Mouse (Mus musculus) heart, postnatal 4 days (tissue): ENCODE data around the gene Pef1. TPM values are rescaled to one million over a fixed set of nuclear protein-coding genes. Genes with fewer than 3 reads are reported as not detected.
A peak's percentile ranks its signal among the peaks of the same experiment; 100 is the strongest.

Experiments used
- DNase-seq: peaks from one replicate; pipeline ENCODE4 v3.0.0; 2021
- total RNA-seq, 2 experiments: library from RNA; stranded (reverse); gene quantifications; 2 replicates each; pipeline ENCODE4 v1.2.3; 2021

Gene Pef1
- 10 to 100 TPM; 40.5 to 42.1 TPM for total RNA-seq

- DNase-seq: no peak
These were observed at the start of gene Pef1 for GRCm38 (mm10) chr4:130102111-130102651. Gene Pef1, plus strand, starts transcription at chr4:130102558.

GRCm38 (mm10) chr4:130053111-130053510 lies 49.2 kb upstream of the Pef1 start:
- DNase-seq: no peak

- DNase-seq: no peak
These were observed 47.6 kb upstream of the Pef1 start for GRCm38 (mm10) chr4:130054727-130055126.

GRCm38 (mm10) chr4:130055160-130056010 lies 47.0 kb upstream of the Pef1 start:
- DNase-seq: no peak

GRCm38 (mm10) chr4:130056011-130056322 lies 46.4 kb upstream of the Pef1 start:
- DNase-seq: no peak

GRCm38 (mm10) chr4:130056471-130056870 lies 45.9 kb upstream of the Pef1 start:
- no peak for DNase-seq

- DNase-seq: no peak
These were observed 41.4 kb upstream of the Pef1 start for GRCm38 (mm10) chr4:130060937-130061336.

GRCm38 (mm10) chr4:130063191-130063590 lies 39.2 kb upstream of the Pef1 start:
- DNase-seq: no peak

GRCm38 (mm10) chr4:130066816-130067215 lies 35.5 kb upstream of the Pef1 start:
- peak; percentile 59 for DNase-seq

GRCm38 (mm10) chr4:130070523-130070922 lies 31.8 kb upstream of the Pef1 start:
- DNase-seq: no peak

GRCm38 (mm10) chr4:130071758-130072157 lies 30.6 kb upstream of the Pef1 start:
- DNase-seq: no peak

GRCm38 (mm10) chr4:130073367-130073766 lies 29.0 kb upstream of the Pef1 start:
- no peak for DNase-seq

GRCm38 (mm10) chr4:130074761-130075515 lies 27.4 kb upstream of the Pef1 start:
- no peak for DNase-seq

- DNase-seq: no peak
These were observed 25.5 kb upstream of the Pef1 start for GRCm38 (mm10) chr4:130076856-130077255.

GRCm38 (mm10) chr4:130078816-130079485 lies 23.4 kb upstream of the Pef1 start:
- DNase-seq: no peak

- DNase-seq: no peak
These were observed 22.8 kb upstream of the Pef1 start for GRCm38 (mm10) chr4:130079521-130079920.

GRCm38 (mm10) chr4:130081345-130082190 lies 20.8 kb upstream of the Pef1 start:
- DNase-seq: peak; percentile 89

- DNase-seq: no peak
These were observed 20.1 kb upstream of the Pef1 start for GRCm38 (mm10) chr4:130082211-130082610.

GRCm38 (mm10) chr4:130084331-130084945 lies 17.9 kb upstream of the Pef1 start:
- DNase-seq: peak; percentile 73

GRCm38 (mm10) chr4:130085246-130085820 lies 17.0 kb upstream of the Pef1 start:
- DNase-seq: no peak

GRCm38 (mm10) chr4:130087293-130087692 lies 15.1 kb upstream of the Pef1 start:
- peak; percentile 97 for DNase-seq
